Mouse (Mus musculus): ENCODE data around the gene Etfb. TPM values are rescaled to one million over a fixed set of nuclear protein-coding genes. Genes with fewer than 3 reads are reported as not detected.
"Not testable (repeated sequence)": the region's sequence is repeated elsewhere in the genome, so short reads cannot be mapped to it uniquely, and the experiment has no call there.

The Etfb gene
- 803 and 831 TPM in 2 replicates for polyA plus RNA-seq (2015; fragmentation: Nextera tagmentation; extraction: Ambion mirVana)

DNA sequence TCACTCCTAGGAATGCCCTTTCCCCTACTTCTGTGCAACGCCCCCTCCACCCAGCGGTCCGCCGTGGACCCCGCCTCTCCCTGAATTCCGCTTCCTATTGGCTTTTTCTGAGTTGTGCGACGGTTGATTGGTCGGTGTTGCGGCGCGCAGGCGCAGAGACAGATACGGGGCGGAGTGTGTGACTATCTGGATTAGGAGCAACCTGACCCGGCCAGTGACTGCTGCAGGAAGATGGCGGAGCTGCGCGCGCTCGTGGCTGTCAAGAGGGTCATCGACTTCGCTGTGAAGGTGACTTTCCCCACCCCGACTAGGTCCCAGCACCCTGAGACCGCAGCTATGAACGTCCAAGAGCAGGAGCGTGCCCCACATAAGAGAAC, at the start of gene Etfb, which contains the start of gene Gm45233:
Gene Etfb (plus strand): TSS at position 167 of the 377 bp plus-strand sequence.
Gene Gm45233 (plus strand): TSS at position 212 of the 377 bp plus-strand sequence.
- under 1% methylated on average over 27 of the region's 27 CpGs for WGBS
- ATAC-seq (replicated peaks; ENCODE audit: extremely low read depth, insufficient read depth, low FRiP score): peak; percentile 97
- peaks cover 29% of the 10 kb centered on the region for H3K4me1 ChIP-seq (ENCODE audit: control insufficient read depth, insufficient read depth, low read length)
- H3K4me2 ChIP-seq (ENCODE audit: low read depth, low read length): peak within 1 kb of the TSS; percentile 87
- peak within 1 kb of the TSS; percentile 100 for H3K27ac ChIP-seq (ENCODE audit: low read length)
- H3K9ac ChIP-seq (ENCODE audit: low read length): peak within 1 kb of the TSS; percentile 84
- peak within 1 kb of the TSS; percentile 72 for H3K4me3 ChIP-seq (ENCODE audit: low read length)
- peaks cover 2% of the 10 kb centered on the region; the same call in 1 of the 2 replicates for H3K36me3 ChIP-seq (ENCODE audit: control insufficient read depth, insufficient read depth)
- H3K9me3 ChIP-seq (replicated peaks; ENCODE audit: control insufficient read depth, low read length): no peaks in the 10 kb centered on the region
- no peaks in the 10 kb centered on the region for H3K27me3 ChIP-seq (ENCODE audit: control insufficient read depth, insufficient read depth, low read length)

DNA sequence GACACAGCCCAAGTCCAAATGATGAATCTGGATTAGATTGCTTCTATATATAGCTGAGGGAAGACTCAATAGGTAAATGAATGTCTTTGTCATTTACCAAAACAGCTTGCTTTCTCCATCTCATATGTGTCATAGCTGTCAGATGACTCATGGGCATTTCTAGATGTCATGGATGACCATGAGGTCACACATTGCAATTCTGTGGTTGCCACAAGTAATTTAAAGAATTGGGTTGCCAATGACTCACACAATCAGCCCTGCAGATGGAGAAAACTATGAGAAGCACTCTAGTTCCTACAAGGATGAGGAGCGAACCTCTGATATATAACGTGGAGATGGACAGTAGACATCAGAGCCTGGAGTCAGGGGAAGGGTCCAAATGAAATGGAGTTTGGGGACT, 44.4 kb upstream of the Etfb start:
- no peaks in the 10 kb centered on the region for H3K27me3 ChIP-seq (ENCODE audit: control insufficient read depth, insufficient read depth, low read length)
- H3K9me3 ChIP-seq (replicated peaks; ENCODE audit: control insufficient read depth, low read length): no peaks in the 10 kb centered on the region
- no peaks in the 10 kb centered on the region for H3K4me1 ChIP-seq (ENCODE audit: control insufficient read depth, insufficient read depth, low read length)
- WGBS: 91% methylated on average over 2 of the region's 2 CpGs
- ATAC-seq (replicated peaks; ENCODE audit: extremely low read depth, insufficient read depth, low FRiP score): no peak
- no peak overlapping the region for H3K4me2 ChIP-seq (ENCODE audit: low read depth, low read length)
- no peak overlapping the region for H3K27ac ChIP-seq (ENCODE audit: low read length)
- H3K9ac ChIP-seq (ENCODE audit: low read length): no peak overlapping the region
- no peak overlapping the region for H3K4me3 ChIP-seq (ENCODE audit: low read length)
- no peaks in the 10 kb centered on the region for H3K36me3 ChIP-seq (ENCODE audit: control insufficient read depth, insufficient read depth)

- no peak overlapping the region for H3K4me3 ChIP-seq (ENCODE audit: low read length)
- no peak for ATAC-seq (replicated peaks; ENCODE audit: extremely low read depth, insufficient read depth, low FRiP score)
- WGBS: 19% methylated on average over 2 of the region's 2 CpGs
- H3K9me3 ChIP-seq (replicated peaks; ENCODE audit: control insufficient read depth, low read length): no peaks in the 10 kb centered on the region
- H3K36me3 ChIP-seq (ENCODE audit: control insufficient read depth, insufficient read depth): no peaks in the 10 kb centered on the region
- no peak overlapping the region for H3K4me2 ChIP-seq (ENCODE audit: low read depth, low read length)
- H3K9ac ChIP-seq (ENCODE audit: low read length): no peak overlapping the region
- no peak overlapping the region for H3K27ac ChIP-seq (ENCODE audit: low read length)
- H3K27me3 ChIP-seq (ENCODE audit: control insufficient read depth, insufficient read depth, low read length): no peaks in the 10 kb centered on the region
- H3K4me1 ChIP-seq (ENCODE audit: control insufficient read depth, insufficient read depth, low read length): no peaks in the 10 kb centered on the region
These were observed 41.2 kb upstream of the Etfb start for GRCm38 (mm10) chr7:43402718-43403117.

GRCm38 (mm10) chr7:43407573-43407972, 36.3 kb upstream of the Etfb start:
- ATAC-seq (replicated peaks; ENCODE audit: extremely low read depth, insufficient read depth, low FRiP score): no peak
- Histone ChIP-seq H3K36me3 (ENCODE audit: control insufficient read depth, insufficient read depth) (no peaks in the 10 kb centered on the region), H3K9ac (ENCODE audit: low read length) (no peak overlapping the region), H3K4me3 (ENCODE audit: low read length) (no peak overlapping the region), H3K27me3 (ENCODE audit: control insufficient read depth, insufficient read depth, low read length) (no peaks in the 10 kb centered on the region), H3K4me2 (ENCODE audit: low read depth, low read length) (no peak overlapping the region), H3K4me1 (ENCODE audit: control insufficient read depth, insufficient read depth, low read length) (no peaks in the 10 kb centered on the region), H3K9me3 (replicated peaks; ENCODE audit: control insufficient read depth, low read length) (no peaks in the 10 kb centered on the region), H3K27ac (ENCODE audit: low read length) (no peak overlapping the region)
- 70% methylated on average over 3 of the region's 3 CpGs for WGBS

DNA sequence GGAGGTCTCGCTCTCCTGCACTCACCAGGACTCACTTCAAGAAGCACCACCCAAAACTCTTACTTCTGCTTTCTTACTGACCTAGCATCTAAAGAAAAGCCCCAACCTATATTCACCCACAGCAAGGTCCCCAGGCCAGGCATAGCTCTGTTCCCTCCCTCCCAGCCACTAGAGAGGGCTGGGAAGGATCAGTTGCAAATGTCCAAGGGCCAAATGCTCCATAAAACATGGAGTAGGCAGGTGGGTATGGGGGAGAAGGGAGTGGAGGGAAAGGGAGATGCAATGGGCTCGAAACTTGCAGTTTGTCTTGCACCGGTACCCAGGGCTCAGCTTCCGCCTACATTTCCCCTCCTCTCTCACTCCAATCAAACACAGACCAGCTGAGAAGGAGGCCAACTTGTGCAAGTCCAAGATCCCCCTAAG, 35.7 kb upstream of the Etfb start, which contains the start of gene Siglecg:
Gene Siglecg (plus strand): TSS at position 74 of the 423 bp plus-strand sequence.
- no peaks in the 10 kb centered on the region for H3K27me3 ChIP-seq (ENCODE audit: control insufficient read depth, insufficient read depth, low read length)
- no peaks in the 10 kb centered on the region for H3K36me3 ChIP-seq (ENCODE audit: control insufficient read depth, insufficient read depth)
- no peak within 1 kb of the TSS for H3K27ac ChIP-seq (ENCODE audit: low read length)
- H3K4me2 ChIP-seq (ENCODE audit: low read depth, low read length): no peak within 1 kb of the TSS
- ATAC-seq (replicated peaks; ENCODE audit: extremely low read depth, insufficient read depth, low FRiP score): no peak
- H3K4me3 ChIP-seq (ENCODE audit: low read length): no peak within 1 kb of the TSS
- H3K4me1 ChIP-seq (ENCODE audit: control insufficient read depth, insufficient read depth, low read length): no peaks in the 10 kb centered on the region
- no peak within 1 kb of the TSS for H3K9ac ChIP-seq (ENCODE audit: low read length)
- no peaks in the 10 kb centered on the region for H3K9me3 ChIP-seq (replicated peaks; ENCODE audit: control insufficient read depth, low read length)
- WGBS: 68% methylated on average over 4 of the region's 4 CpGs

DNA sequence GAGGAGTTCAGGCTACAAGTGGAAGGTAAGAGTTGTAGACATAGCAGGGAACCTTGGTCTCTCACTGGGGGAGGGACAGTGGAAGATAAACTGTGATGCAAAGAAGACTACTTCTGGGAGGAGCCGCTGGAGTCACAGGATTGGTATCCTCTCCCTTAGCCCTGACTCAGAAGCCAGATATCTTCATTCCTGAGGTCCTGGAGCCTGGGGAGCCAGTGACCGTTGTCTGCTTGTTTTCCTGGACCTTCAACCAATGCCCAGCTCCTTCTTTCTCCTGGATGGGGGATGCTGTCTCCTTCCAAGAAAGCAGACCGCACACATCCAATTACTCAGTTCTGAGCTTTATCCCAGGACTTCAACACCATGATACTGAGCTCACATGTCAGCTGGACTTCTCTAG, 34.8 kb upstream of the Etfb start:
- WGBS: 57% methylated on average over 3 of the region's 3 CpGs
- H3K27me3 ChIP-seq (ENCODE audit: control insufficient read depth, insufficient read depth, low read length): no peaks in the 10 kb centered on the region
- no peaks in the 10 kb centered on the region for H3K9me3 ChIP-seq (replicated peaks; ENCODE audit: control insufficient read depth, low read length)
- no peak for ATAC-seq (replicated peaks; ENCODE audit: extremely low read depth, insufficient read depth, low FRiP score)
- no peak overlapping the region for H3K4me2 ChIP-seq (ENCODE audit: low read depth, low read length)
- no peak overlapping the region for H3K9ac ChIP-seq (ENCODE audit: low read length)
- H3K4me3 ChIP-seq (ENCODE audit: low read length): no peak overlapping the region
- no peaks in the 10 kb centered on the region for H3K4me1 ChIP-seq (ENCODE audit: control insufficient read depth, insufficient read depth, low read length)
- H3K36me3 ChIP-seq (ENCODE audit: control insufficient read depth, insufficient read depth): no peaks in the 10 kb centered on the region
- H3K27ac ChIP-seq (ENCODE audit: low read length): no peak overlapping the region

- H3K9me3 ChIP-seq (replicated peaks; ENCODE audit: control insufficient read depth, low read length); H3K9ac ChIP-seq (ENCODE audit: low read length); H3K27ac ChIP-seq (ENCODE audit: low read length); H3K36me3 ChIP-seq (ENCODE audit: control insufficient read depth, insufficient read depth); H3K4me1 ChIP-seq (ENCODE audit: control insufficient read depth, insufficient read depth, low read length); H3K27me3 ChIP-seq (ENCODE audit: control insufficient read depth, insufficient read depth, low read length); ATAC-seq (replicated peaks; ENCODE audit: extremely low read depth, insufficient read depth, low FRiP score); H3K4me2 ChIP-seq (ENCODE audit: low read depth, low read length); H3K4me3 ChIP-seq (ENCODE audit: low read length): not testable (repeated sequence)
- 31% methylated on average over 4 of the region's 4 CpGs for whole genome bisulfite sequencing
These were observed 32.2 kb upstream of the Etfb start for GRCm38 (mm10) chr7:43411724-43412123.

- Histone ChIP-seq H3K27ac (ENCODE audit: low read length) (no peak overlapping the region), H3K4me2 (ENCODE audit: low read depth, low read length) (no peak overlapping the region), H3K4me1 (ENCODE audit: control insufficient read depth, insufficient read depth, low read length) (no peaks in the 10 kb centered on the region), H3K9ac (ENCODE audit: low read length) (no peak overlapping the region), H3K27me3 (ENCODE audit: control insufficient read depth, insufficient read depth, low read length) (no peaks in the 10 kb centered on the region), H3K9me3 (replicated peaks; ENCODE audit: control insufficient read depth, low read length) (no peaks in the 10 kb centered on the region), H3K4me3 (ENCODE audit: low read length) (no peak overlapping the region), H3K36me3 (ENCODE audit: control insufficient read depth, insufficient read depth) (no peaks in the 10 kb centered on the region)
- no peak for ATAC-seq (replicated peaks; ENCODE audit: extremely low read depth, insufficient read depth, low FRiP score)
- WGBS: 82% methylated on average over 10 of the region's 10 CpGs
These were observed 26.6 kb upstream of the Etfb start for GRCm38 (mm10) chr7:43417298-43417697.

GRCm38 (mm10) chr7:43422995-43423617, 20.8 kb upstream of the Etfb start:
- Histone ChIP-seq H3K4me3 (ENCODE audit: low read length) (no peak overlapping the region), H3K36me3 (ENCODE audit: control insufficient read depth, insufficient read depth) (no peaks in the 10 kb centered on the region), H3K9ac (ENCODE audit: low read length) (no peak overlapping the region), H3K27ac (ENCODE audit: low read length) (no peak overlapping the region), H3K27me3 (ENCODE audit: control insufficient read depth, insufficient read depth, low read length) (no peaks in the 10 kb centered on the region), H3K4me1 (ENCODE audit: control insufficient read depth, insufficient read depth, low read length) (peaks cover 2% of the 10 kb centered on the region; the same call in 1 of the 2 replicates), H3K4me2 (ENCODE audit: low read depth, low read length) (peak overlapping the region; percentile 41; the same call in 1 of the 2 replicates), H3K9me3 (replicated peaks; ENCODE audit: control insufficient read depth, low read length) (no peaks in the 10 kb centered on the region)
- peak; percentile 87 for ATAC-seq (replicated peaks; ENCODE audit: extremely low read depth, insufficient read depth, low FRiP score)
- WGBS: 9% methylated on average over 11 of the region's 11 CpGs
